Mouse (Mus musculus): Measurements from ENCODE around the gene Smim5. TPM values are rescaled to one million over a fixed set of nuclear protein-coding genes. Genes with fewer than 3 reads are reported as not detected.
A peak's percentile ranks its signal among the peaks of the same experiment; 100 is the strongest.

The Smim5 gene
- polyA plus RNA-seq, 1 experiment from 2014 or later, result 2.2 TPM

DNA sequence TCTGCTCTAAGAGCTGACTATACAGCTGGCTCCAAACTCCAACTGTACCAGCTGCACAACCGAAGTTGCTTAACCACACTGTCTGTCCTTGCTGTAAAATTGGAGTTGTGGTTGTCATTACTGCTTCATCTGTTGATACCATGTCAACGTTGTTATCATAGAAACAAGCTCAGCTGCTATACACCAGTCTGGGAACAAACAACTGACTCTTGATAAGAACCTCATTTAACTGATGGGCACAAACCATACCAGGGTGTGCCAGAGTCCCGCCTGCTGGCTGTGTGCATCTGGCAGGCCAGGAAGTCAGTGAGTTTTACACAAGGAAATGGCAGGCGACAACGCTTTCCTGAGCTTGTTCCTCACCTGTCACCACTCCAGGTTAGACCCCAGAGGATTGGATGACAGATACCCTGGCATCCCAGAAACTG lies 11.4 kb downstream of the Smim5 start:
- Histone ChIP-seq H3K9me3 (no peaks in the 10 kb centered on the region), H3K4me2 (no peak overlapping the region), H3K27me3 (no peaks in the 10 kb centered on the region), H3K27ac (replicated peaks) (no peak overlapping the region), H3K9ac (no peak overlapping the region), H3K4me3 (no peak overlapping the region), H3K36me3 (peaks cover 20% of the 10 kb centered on the region), H3K4me1 (replicated peaks) (no peaks in the 10 kb centered on the region)
- ATAC-seq (ENCODE audit: low FRiP score, low read depth), result no peak
- 95% methylated on average over 5 of the region's 5 CpGs for WGBS

DNA sequence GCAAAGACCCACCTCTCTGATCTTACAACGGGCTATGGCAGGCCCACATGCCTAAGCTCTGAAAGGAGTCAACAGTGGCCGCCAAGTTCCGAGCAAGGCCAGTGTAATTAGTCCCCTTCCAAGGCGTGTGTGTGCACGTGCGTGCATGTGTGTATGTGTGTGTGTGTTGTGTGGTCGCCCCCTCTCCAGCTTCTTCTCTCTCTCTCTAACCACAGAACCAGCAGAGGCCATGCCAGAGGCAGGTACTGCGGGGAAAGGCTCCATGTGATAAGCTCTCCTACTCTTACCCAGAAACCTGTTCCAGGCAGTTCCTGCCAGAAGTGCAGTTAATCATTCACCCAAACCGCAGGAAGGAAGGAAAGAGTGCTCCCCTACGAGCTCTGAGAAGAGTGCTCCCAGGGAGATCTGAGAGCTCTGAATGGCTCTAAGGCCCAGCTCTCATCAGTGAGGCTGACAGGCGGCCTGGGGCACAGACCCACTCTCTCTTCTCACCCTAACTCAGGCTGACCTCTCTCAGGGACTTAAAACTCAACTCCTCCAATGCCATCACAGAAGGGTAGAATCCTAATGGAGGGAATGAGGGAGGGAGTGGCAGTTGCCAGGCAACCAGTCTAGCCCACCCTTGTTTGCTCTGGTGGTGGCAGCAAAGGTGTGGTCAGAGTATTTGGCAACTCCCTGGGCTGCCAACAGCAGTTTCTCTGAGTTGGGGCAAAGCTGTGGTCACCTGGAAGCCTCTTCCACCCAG lies 12.0 kb downstream of the Smim5 start, which contains the start of gene Smim6:
Smim6 (plus strand) TSS at position 386 of the 745 bp plus-strand sequence.
- H3K9me3 ChIP-seq, result no peaks in the 10 kb centered on the region
- no peak within 1 kb of the TSS for H3K4me3 ChIP-seq
- H3K4me1 ChIP-seq (replicated peaks), result no peaks in the 10 kb centered on the region
- H3K27ac ChIP-seq (replicated peaks), result no peak within 1 kb of the TSS
- no peaks in the 10 kb centered on the region for H3K27me3 ChIP-seq
- no peak for ATAC-seq (ENCODE audit: low FRiP score, low read depth)
- H3K9ac ChIP-seq, result no peak within 1 kb of the TSS
- no peak within 1 kb of the TSS for H3K4me2 ChIP-seq
- H3K36me3 ChIP-seq, result peaks cover 20% of the 10 kb centered on the region
- 82% methylated on average over 11 of the region's 11 CpGs for WGBS

DNA sequence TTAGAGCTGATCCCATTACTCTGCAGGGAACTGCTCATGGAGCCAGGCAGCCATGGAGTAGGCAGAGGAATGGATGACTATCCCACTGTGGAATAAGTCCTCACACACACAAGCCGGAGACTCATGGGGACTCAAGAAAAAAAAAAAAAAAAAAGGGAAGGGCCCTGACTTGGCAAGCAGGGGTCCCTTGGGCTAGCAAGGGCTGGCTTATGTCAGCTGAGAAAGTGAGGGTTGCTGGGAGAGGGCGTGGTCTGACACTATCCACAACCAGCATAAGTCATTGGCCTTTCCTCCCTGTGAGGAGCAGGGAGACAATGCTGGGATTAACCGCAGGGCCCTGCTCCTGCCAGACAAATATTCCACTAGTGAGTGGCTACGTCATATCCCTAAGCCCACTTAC lies 16.8 kb downstream of the Smim5 start:
- no peaks in the 10 kb centered on the region for H3K9me3 ChIP-seq
- H3K4me1 ChIP-seq (replicated peaks), result no peaks in the 10 kb centered on the region
- peaks cover 8% of the 10 kb centered on the region for H3K36me3 ChIP-seq
- no peak overlapping the region for H3K4me3 ChIP-seq
- no peak overlapping the region for H3K27ac ChIP-seq (replicated peaks)
- H3K9ac ChIP-seq, result no peak overlapping the region
- no peak overlapping the region for H3K4me2 ChIP-seq
- no peak for ATAC-seq (ENCODE audit: low FRiP score, low read depth)
- H3K27me3 ChIP-seq, result no peaks in the 10 kb centered on the region
- 91% methylated on average over 4 of the region's 4 CpGs for WGBS

DNA sequence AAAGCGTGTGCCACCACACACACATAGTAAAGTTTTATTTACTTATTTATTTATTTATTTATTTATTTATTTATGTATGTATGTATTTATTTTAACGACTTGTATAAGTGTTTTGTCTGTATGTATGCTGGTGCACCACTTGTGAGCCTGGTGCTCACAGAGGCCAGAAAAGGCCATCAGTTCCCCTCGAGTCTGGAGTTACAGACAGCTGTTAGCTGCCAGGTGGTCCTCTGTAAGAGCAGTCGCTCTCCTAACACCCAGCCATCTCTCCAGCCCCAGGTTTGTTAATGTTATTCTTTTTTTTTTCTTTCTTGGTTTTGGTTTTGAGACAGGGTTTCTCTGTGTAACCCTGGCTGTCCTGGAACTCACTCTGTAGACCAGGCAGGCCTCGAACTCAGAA lies 18.9 kb downstream of the Smim5 start:
- Histone ChIP-seq H3K4me2 (no peak overlapping the region), H3K27ac (replicated peaks) (no peak overlapping the region), H3K27me3 (no peaks in the 10 kb centered on the region), H3K4me1 (replicated peaks) (no peaks in the 10 kb centered on the region), H3K9ac (no peak overlapping the region), H3K9me3 (no peaks in the 10 kb centered on the region), H3K36me3 (peaks cover 8% of the 10 kb centered on the region), H3K4me3 (no peak overlapping the region)
- WGBS, result 93% methylated on average over 5 of the region's 5 CpGs
- ATAC-seq (ENCODE audit: low FRiP score, low read depth), result no peak

DNA sequence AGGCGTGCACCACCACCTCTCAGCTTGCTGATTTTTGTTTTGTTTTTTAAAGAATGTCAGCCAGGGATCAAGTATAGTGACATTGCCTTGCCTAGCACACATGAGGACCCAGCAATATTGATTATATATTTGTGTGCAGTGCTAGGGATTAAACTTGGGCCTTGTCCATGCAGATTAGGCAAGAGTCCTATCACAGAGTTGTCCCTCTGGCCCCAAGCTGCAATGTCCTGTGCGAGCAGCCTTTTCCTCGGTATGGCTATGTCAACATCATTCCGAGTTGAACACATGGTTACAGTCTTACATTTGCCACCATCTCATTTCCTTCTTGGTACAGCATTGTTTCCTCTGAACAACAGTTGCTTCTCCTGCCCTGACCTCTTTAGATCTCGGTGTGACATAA lies 19.3 kb downstream of the Smim5 start:
- Histone ChIP-seq H3K4me1 (replicated peaks) (no peaks in the 10 kb centered on the region), H3K4me2 (no peak overlapping the region), H3K4me3 (no peak overlapping the region), H3K9me3 (no peaks in the 10 kb centered on the region), H3K27ac (replicated peaks) (no peak overlapping the region), H3K9ac (no peak overlapping the region), H3K27me3 (no peaks in the 10 kb centered on the region), H3K36me3 (peaks cover 8% of the 10 kb centered on the region)
- WGBS, result 94% methylated on average over 5 of the region's 5 CpGs
- ATAC-seq (ENCODE audit: low FRiP score, low read depth), result no peak

DNA sequence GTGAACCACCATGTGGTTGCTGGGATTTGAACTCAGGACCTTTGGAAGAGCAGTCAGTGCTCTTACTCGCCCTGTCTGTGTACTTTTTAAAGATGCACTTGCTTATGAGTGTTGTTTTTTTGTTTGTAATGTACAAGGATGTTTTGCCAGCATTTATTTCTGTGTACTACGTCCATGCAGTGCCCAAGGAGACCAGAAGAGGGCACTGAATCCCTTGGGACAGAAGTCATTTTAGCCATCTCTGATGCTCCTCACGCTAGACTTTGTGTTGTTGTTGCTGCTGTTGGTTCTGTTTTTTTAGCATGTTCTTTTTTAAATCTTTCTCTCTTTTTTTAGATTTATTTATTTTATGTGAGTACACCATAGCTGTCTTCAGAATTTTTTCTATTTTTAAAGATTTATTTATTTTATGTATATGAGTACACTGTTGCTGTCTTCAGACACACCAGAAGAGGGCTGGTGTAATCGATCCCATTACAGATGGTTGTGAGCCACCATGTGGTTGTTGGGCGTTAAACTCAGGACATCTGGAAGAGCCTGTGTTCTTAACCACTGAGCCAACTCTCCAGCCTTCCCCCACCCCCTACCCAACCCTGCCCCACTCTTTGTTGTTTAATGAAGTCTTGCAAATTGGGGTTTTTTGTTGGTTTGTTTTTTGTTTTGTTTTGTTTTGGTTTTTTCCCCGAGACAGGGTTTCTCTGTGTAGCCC lies 20.5 kb downstream of the Smim5 start:
- Histone ChIP-seq H3K4me2 (no peak overlapping the region), H3K9me3 (no peaks in the 10 kb centered on the region), H3K27me3 (no peaks in the 10 kb centered on the region), H3K4me3 (no peak overlapping the region), H3K36me3 (peaks cover 8% of the 10 kb centered on the region), H3K27ac (replicated peaks) (no peak overlapping the region), H3K9ac (no peak overlapping the region), H3K4me1 (replicated peaks) (no peaks in the 10 kb centered on the region)
- 51% methylated on average over 6 of the region's 6 CpGs for WGBS
- no peak for ATAC-seq (ENCODE audit: low FRiP score, low read depth)

DNA sequence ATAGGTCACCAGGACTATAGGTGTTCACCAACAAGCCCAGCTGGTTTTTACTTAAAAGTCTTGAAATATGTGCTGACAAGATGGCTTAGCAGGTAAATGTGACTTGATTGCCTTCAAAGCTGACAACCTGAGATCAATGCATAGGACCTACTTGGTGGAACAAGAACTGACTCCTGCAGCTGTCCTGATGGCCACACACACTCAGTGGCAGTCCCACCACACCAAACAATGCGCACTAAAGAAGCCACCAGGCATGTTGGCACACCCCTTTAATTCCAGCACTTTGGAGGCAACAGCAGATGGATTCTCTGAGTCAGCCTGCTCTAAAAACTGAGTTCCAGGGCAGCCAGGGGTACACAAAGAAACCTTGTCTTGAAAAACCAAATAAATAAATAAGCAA lies 22.2 kb downstream of the Smim5 start:
- no peaks in the 10 kb centered on the region for H3K4me1 ChIP-seq (replicated peaks)
- no peaks in the 10 kb centered on the region for H3K9me3 ChIP-seq
- H3K27ac ChIP-seq (replicated peaks), result no peak overlapping the region
- H3K36me3 ChIP-seq, result peaks cover 4% of the 10 kb centered on the region; the same call in 1 of the 2 replicates
- no peak overlapping the region for H3K4me2 ChIP-seq
- no peak overlapping the region for H3K9ac ChIP-seq
- ATAC-seq (ENCODE audit: low FRiP score, low read depth), result no peak
- no peaks in the 10 kb centered on the region for H3K27me3 ChIP-seq
- no peak overlapping the region for H3K4me3 ChIP-seq
- WGBS, result 94% methylated on average over 1 of the region's 1 CpGs

DNA sequence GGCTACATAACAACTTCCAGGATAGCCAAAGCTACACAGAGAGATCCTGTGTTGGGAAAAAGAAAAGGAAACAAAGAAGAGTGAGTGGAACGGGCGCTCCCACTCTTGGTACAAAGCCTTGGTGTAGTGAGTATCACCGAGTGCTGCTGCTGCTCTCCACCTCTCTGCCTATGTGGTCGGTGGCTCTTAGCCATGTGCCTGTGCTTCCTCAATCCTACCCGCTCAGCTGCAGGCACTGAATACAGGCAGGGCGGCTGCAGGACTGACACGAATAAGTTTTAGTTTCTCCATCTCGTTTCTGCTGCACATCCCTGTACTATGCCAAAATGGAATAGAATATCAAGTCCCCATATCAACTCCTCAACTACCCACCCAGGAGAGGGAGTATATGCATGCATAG lies 29.3 kb downstream of the Smim5 start:
- no peaks in the 10 kb centered on the region for H3K9me3 ChIP-seq
- ATAC-seq (ENCODE audit: low FRiP score, low read depth), result no peak
- no peak overlapping the region for H3K4me3 ChIP-seq
- H3K27ac ChIP-seq (replicated peaks), result no peak overlapping the region
- no peak overlapping the region for H3K9ac ChIP-seq
- no peaks in the 10 kb centered on the region for H3K27me3 ChIP-seq
- WGBS, result 91% methylated on average over 8 of the region's 8 CpGs
- peaks cover 14% of the 10 kb centered on the region for H3K4me1 ChIP-seq (replicated peaks)
- no peak overlapping the region for H3K4me2 ChIP-seq
- peaks cover 10% of the 10 kb centered on the region; the same call in 1 of the 2 replicates for H3K36me3 ChIP-seq

DNA sequence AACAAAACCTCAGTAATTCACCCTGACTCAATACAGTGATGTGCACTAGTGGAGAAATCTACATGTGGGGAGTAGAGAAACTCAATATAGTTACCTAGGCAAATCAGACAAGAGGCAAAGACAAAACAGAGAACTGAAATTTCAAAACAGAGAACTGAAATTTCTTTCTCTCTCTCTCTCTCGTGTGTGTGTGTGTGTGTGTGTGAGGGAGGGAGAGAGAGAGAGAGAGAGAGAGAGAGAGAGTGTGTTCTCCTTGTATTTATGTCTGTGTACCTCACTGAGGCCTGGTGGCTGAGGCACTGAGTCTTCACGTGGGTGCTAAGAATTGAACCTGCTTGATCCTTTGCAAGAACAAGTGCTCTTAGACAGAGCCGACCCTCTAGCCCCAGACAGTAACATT lies 30.1 kb downstream of the Smim5 start:
- Histone ChIP-seq H3K36me3 (0 out of 2 replicates have a peak, but pooled peaks cover 6% of the 10 kb centered on the region), H3K9ac (no peak overlapping the region)
- 84% methylated on average over 2 of the region's 3 CpGs for WGBS

DNA sequence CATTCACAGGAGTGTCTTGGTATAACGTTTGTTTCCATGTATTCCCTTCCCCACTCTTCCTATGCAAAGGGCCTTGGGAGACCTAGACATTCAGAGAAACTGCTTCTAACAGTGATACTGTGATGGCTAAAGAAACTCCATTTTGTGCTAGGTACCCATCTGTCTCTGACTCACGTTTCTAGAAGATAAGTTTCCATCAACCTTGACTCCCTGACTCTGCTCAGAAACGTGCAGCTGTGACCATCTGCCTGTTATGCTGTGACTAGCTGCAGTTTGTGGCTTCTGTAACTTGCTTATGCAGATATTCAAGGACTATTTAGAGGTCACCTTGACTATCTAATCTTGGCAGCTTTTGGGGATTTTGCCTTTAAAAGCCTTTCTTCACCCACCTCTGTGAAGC lies 31.5 kb downstream of the Smim5 start:
- H3K9ac ChIP-seq, result no peak overlapping the region
- H3K36me3 ChIP-seq, result 0 out of 2 replicates have a peak, but pooled peaks cover 6% of the 10 kb centered on the region
- no peak overlapping the region for H3K27ac ChIP-seq (replicated peaks)
- H3K4me2 ChIP-seq, result no peak overlapping the region
- H3K4me3 ChIP-seq, result no peak overlapping the region
- 69% methylated on average over 3 of the region's 3 CpGs for WGBS
- no peaks in the 10 kb centered on the region for H3K9me3 ChIP-seq
- H3K4me1 ChIP-seq (replicated peaks), result peaks cover 26% of the 10 kb centered on the region
- H3K27me3 ChIP-seq, result no peaks in the 10 kb centered on the region
- no peak for ATAC-seq (ENCODE audit: low FRiP score, low read depth)

More for the DNA sequence above, 30.1 kb downstream of the Smim5 start:
- H3K9me3 ChIP-seq, result no peaks in the 10 kb centered on the region
- H3K4me2 ChIP-seq, result no peak overlapping the region
- no peaks in the 10 kb centered on the region for H3K27me3 ChIP-seq
- no peak for ATAC-seq (ENCODE audit: low FRiP score, low read depth)
- H3K27ac ChIP-seq (replicated peaks), result no peak overlapping the region
- H3K4me3 ChIP-seq, result no peak overlapping the region
- peaks cover 22% of the 10 kb centered on the region for H3K4me1 ChIP-seq (replicated peaks)

DNA sequence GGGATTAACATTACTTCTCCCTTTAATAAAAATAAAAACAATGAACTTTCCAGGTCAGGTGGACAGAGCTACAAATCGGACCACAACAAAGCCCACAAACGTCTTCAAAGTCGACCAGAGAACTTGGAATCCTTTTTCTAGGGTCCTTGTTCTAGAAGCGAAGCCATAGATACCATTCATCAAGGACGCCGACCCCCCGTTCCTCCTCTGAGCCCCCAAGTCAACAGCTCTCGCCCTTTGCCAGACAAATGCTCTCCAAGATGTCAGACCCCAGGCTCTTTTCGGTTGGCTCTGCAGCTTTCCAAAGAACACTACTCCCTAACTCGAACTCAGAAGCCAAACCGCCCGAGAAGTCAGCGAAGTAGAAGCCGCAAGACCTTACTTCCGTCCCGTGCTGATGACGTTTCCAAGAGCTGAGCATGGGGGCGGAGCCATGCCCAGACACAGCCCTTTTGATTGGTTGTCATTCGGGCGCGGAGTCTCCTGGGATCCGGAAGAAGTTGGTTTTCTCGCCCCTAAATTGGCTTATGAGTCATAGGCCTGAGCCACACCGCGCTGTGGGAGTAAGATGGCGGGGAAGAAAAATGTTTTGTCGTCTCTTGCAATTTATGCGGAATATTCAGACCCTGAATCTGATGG lies 33.5 kb downstream of the Smim5 start, which contains the start of the genes Sap30bp and Recql5:
Sap30bp (plus strand) TSS at position 175 of the 639 bp plus-strand sequence.
Recql5 (minus strand) TSS at position 370 of the 639 bp plus-strand sequence.
- ATAC-seq (ENCODE audit: low FRiP score, low read depth), result peak; percentile 100
- H3K36me3 ChIP-seq, result peaks cover 15% of the 10 kb centered on the region
- peak within 1 kb of the TSS; percentile 73 for H3K27ac ChIP-seq (replicated peaks)
- H3K27me3 ChIP-seq, result no peaks in the 10 kb centered on the region
- peak within 1 kb of the TSS; percentile 82 for H3K4me2 ChIP-seq
- H3K4me3 ChIP-seq, result peak within 1 kb of the TSS; percentile 88
- peak within 1 kb of the TSS; percentile 76 for H3K9ac ChIP-seq
- H3K9me3 ChIP-seq, result no peaks in the 10 kb centered on the region
- WGBS, result under 1% methylated on average over 28 of the region's 28 CpGs
- peaks cover 26% of the 10 kb centered on the region for H3K4me1 ChIP-seq (replicated peaks)

DNA sequence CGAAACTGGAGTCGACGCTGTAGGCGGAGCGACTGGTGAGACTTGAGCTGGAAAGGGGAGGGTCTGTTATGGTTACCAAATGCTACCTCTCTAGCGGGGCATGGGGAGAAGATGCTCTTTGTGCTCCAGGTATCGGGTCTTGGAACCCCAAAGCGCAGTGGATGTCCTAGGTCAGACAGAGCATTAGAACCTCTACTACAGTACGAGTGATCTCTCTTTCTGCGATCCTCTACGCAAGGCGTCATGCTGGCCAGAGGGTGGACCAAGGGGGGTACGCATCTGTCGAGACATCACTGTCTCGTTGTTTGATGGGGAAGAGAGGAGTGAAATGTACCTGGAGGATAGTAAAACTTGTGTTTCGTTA lies 34.0 kb downstream of the Smim5 start:
- Histone ChIP-seq H3K9me3 (no peaks in the 10 kb centered on the region), H3K4me1 (replicated peaks) (peaks cover 26% of the 10 kb centered on the region), H3K36me3 (peaks cover 17% of the 10 kb centered on the region), H3K4me2 (peak overlapping the region; percentile 82), H3K9ac (peak overlapping the region; percentile 76), H3K27ac (replicated peaks) (peak overlapping the region; percentile 73), H3K27me3 (no peaks in the 10 kb centered on the region), H3K4me3 (peak overlapping the region; percentile 88)
- under 1% methylated on average over 16 of the region's 16 CpGs for WGBS
- ATAC-seq (ENCODE audit: low FRiP score, low read depth), result peak; percentile 71; the same call in 1 of the 2 replicates
